Mouse (Mus musculus): Measurements from ENCODE around the gene Usp42. TPM values are rescaled to one million over a fixed set of nuclear protein-coding genes. Genes with fewer than 3 reads are reported as not detected.

The Usp42 gene
- polyA plus RNA-seq, 1 experiment from 2014 or later, result 13.9 TPM

DNA sequence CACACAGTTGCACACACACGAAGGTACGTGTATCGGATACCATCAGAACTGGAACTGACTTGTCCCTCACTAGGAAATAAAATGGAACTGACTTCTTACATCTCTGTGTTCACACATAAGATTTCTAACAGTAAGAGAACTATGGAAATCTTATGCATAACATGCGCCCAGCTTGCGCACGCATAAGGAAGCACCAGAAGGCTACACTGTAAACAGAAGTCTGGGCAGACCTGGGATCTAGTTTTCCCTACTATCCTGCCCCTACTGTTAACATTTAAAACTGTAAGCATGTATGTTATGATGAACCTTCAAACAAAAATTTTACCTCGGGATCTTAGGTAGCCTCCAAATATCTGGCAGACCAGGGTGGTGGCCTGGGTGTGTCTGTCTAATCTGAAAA lies 10.1 kb downstream of the Usp42 start:
- peaks cover 32% of the 10 kb centered on the region for H3K36me3 ChIP-seq (ENCODE audit: control insufficient read depth, insufficient read depth, low read length)
- H3K9ac ChIP-seq (ENCODE audit: low read length), result no peak overlapping the region
- H3K27ac ChIP-seq (ENCODE audit: low read length), result no peak overlapping the region
- H3K4me2 ChIP-seq (ENCODE audit: low read depth, low read length), result no peak overlapping the region
- ATAC-seq (ENCODE audit: insufficient read depth, low FRiP score), result no peak
- H3K4me1 ChIP-seq (ENCODE audit: control insufficient read depth, insufficient read depth, low read length), result no peaks in the 10 kb centered on the region
- no peaks in the 10 kb centered on the region for H3K9me3 ChIP-seq (replicated peaks; ENCODE audit: control insufficient read depth, low read length)
- H3K4me3 ChIP-seq (replicated peaks; ENCODE audit: low read length), result no peak overlapping the region
- H3K27me3 ChIP-seq (ENCODE audit: control insufficient read depth, insufficient read depth, low read length), result no peaks in the 10 kb centered on the region
- WGBS, result 92% methylated on average over 7 of the region's 7 CpGs

GRCm38 (mm10) chr5:143712011-143712800 lies 19.9 kb downstream of the Usp42 start:
- Histone ChIP-seq H3K9ac (ENCODE audit: low read length) (no peak overlapping the region), H3K27me3 (ENCODE audit: control insufficient read depth, insufficient read depth, low read length) (no peaks in the 10 kb centered on the region), H3K4me1 (ENCODE audit: control insufficient read depth, insufficient read depth, low read length) (no peaks in the 10 kb centered on the region), H3K4me2 (ENCODE audit: low read depth, low read length) (no peak overlapping the region), H3K36me3 (ENCODE audit: control insufficient read depth, insufficient read depth, low read length) (peaks cover 22% of the 10 kb centered on the region), H3K27ac (ENCODE audit: low read length) (no peak overlapping the region), H3K4me3 (replicated peaks; ENCODE audit: low read length) (no peak overlapping the region), H3K9me3 (replicated peaks; ENCODE audit: control insufficient read depth, low read length) (no peaks in the 10 kb centered on the region)
- WGBS, result 90% methylated on average over 14 of the region's 14 CpGs
- no peak for ATAC-seq (ENCODE audit: insufficient read depth, low FRiP score)

- Histone ChIP-seq H3K27me3 (ENCODE audit: control insufficient read depth, insufficient read depth, low read length) (no peaks in the 10 kb centered on the region), H3K4me1 (ENCODE audit: control insufficient read depth, insufficient read depth, low read length) (no peaks in the 10 kb centered on the region), H3K4me3 (replicated peaks; ENCODE audit: low read length) (no peak overlapping the region), H3K27ac (ENCODE audit: low read length) (no peak overlapping the region), H3K4me2 (ENCODE audit: low read depth, low read length) (no peak overlapping the region), H3K9me3 (replicated peaks; ENCODE audit: control insufficient read depth, low read length) (no peaks in the 10 kb centered on the region), H3K36me3 (ENCODE audit: control insufficient read depth, insufficient read depth, low read length) (peaks cover 17% of the 10 kb centered on the region), H3K9ac (ENCODE audit: low read length) (no peak overlapping the region)
- no peak; the same call in 1 of the 2 replicates for ATAC-seq (ENCODE audit: insufficient read depth, low FRiP score)
- 11% methylated on average over 7 of the region's 7 CpGs for WGBS
Measured at GRCm38 (mm10) chr5:143711326-143711725, 20.8 kb downstream of the Usp42 start.

DNA sequence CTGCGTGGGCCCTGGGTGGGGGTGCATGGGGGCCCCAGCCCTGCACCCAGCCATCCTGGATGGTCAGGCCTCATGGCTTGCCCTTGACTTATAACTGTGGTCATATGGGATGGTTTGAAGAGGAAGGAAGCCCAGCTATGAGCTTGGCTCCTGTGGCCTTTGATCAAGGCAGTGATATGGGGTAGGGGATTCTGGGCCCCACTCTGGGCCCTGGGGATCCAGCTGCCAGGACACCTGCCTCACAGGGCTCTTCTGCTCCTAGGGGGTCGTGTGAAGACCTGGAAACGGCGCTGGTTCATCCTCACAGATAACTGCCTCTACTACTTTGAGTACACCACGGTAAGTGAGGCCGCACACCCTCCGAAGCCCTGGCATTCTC lies 25.3 kb downstream of the Usp42 start:
- H3K9me3 ChIP-seq (replicated peaks; ENCODE audit: control insufficient read depth, low read length), result no peaks in the 10 kb centered on the region
- no peaks in the 10 kb centered on the region for H3K27me3 ChIP-seq (ENCODE audit: control insufficient read depth, insufficient read depth, low read length)
- no peak overlapping the region for H3K9ac ChIP-seq (ENCODE audit: low read length)
- no peak overlapping the region for H3K27ac ChIP-seq (ENCODE audit: low read length)
- 78% methylated on average over 7 of the region's 7 CpGs for WGBS
- H3K4me3 ChIP-seq (replicated peaks; ENCODE audit: low read length), result no peak overlapping the region
- no peak for ATAC-seq (ENCODE audit: insufficient read depth, low FRiP score)
- no peak overlapping the region for H3K4me2 ChIP-seq (ENCODE audit: low read depth, low read length)
- no peaks in the 10 kb centered on the region for H3K4me1 ChIP-seq (ENCODE audit: control insufficient read depth, insufficient read depth, low read length)
- 0 out of 2 replicates have a peak, but pooled peaks cover 5% of the 10 kb centered on the region for H3K36me3 ChIP-seq (ENCODE audit: control insufficient read depth, insufficient read depth, low read length)

- 0 out of 2 replicates have a peak, but pooled peaks cover 6% of the 10 kb centered on the region for H3K36me3 ChIP-seq (ENCODE audit: control insufficient read depth, insufficient read depth, low read length)
- no peaks in the 10 kb centered on the region for H3K4me1 ChIP-seq (ENCODE audit: control insufficient read depth, insufficient read depth, low read length)
- no peaks in the 10 kb centered on the region for H3K9me3 ChIP-seq (replicated peaks; ENCODE audit: control insufficient read depth, low read length)
- H3K27ac ChIP-seq (ENCODE audit: low read length), result peak overlapping the region; percentile 44; the same call in 1 of the 2 replicates
- H3K27me3 ChIP-seq (ENCODE audit: control insufficient read depth, insufficient read depth, low read length), result no peaks in the 10 kb centered on the region
- peak; percentile 38; the same call in 1 of the 2 replicates for ATAC-seq (ENCODE audit: insufficient read depth, low FRiP score)
- 64% methylated on average over 9 of the region's 9 CpGs for WGBS
- H3K9ac ChIP-seq (ENCODE audit: low read length), result no peak overlapping the region
- no peak overlapping the region for H3K4me3 ChIP-seq (replicated peaks; ENCODE audit: low read length)
- H3K4me2 ChIP-seq (ENCODE audit: low read depth, low read length), result no peak overlapping the region
Measured at GRCm38 (mm10) chr5:143706030-143706821, 25.9 kb downstream of the Usp42 start.

- Histone ChIP-seq H3K4me2 (ENCODE audit: low read depth, low read length) (no peak overlapping the region), H3K4me3 (replicated peaks; ENCODE audit: low read length) (no peak overlapping the region), H3K27me3 (ENCODE audit: control insufficient read depth, insufficient read depth, low read length) (no peaks in the 10 kb centered on the region), H3K4me1 (ENCODE audit: control insufficient read depth, insufficient read depth, low read length) (no peaks in the 10 kb centered on the region), H3K9ac (ENCODE audit: low read length) (no peak overlapping the region), H3K36me3 (ENCODE audit: control insufficient read depth, insufficient read depth, low read length) (0 out of 2 replicates have a peak, but pooled peaks cover 11% of the 10 kb centered on the region), H3K27ac (ENCODE audit: low read length) (peak overlapping the region; percentile 44; the same call in 1 of the 2 replicates), H3K9me3 (replicated peaks; ENCODE audit: control insufficient read depth, low read length) (no peaks in the 10 kb centered on the region)
- WGBS, result 60% methylated on average over 1 of the region's 1 CpGs
- no peak for ATAC-seq (ENCODE audit: insufficient read depth, low FRiP score)
Measured at GRCm38 (mm10) chr5:143705659-143705982, 26.5 kb downstream of the Usp42 start.

GRCm38 (mm10) chr5:143704875-143705658 lies 27.0 kb downstream of the Usp42 start:
- H3K4me2 ChIP-seq (ENCODE audit: low read depth, low read length), result no peak overlapping the region
- no peaks in the 10 kb centered on the region for H3K9me3 ChIP-seq (replicated peaks; ENCODE audit: control insufficient read depth, low read length)
- H3K9ac ChIP-seq (ENCODE audit: low read length), result no peak overlapping the region
- ATAC-seq (ENCODE audit: insufficient read depth, low FRiP score), result no peak
- H3K4me1 ChIP-seq (ENCODE audit: control insufficient read depth, insufficient read depth, low read length), result no peaks in the 10 kb centered on the region
- no peak overlapping the region for H3K4me3 ChIP-seq (replicated peaks; ENCODE audit: low read length)
- no peaks in the 10 kb centered on the region for H3K27me3 ChIP-seq (ENCODE audit: control insufficient read depth, insufficient read depth, low read length)
- peak overlapping the region; percentile 44; the same call in 1 of the 2 replicates for H3K27ac ChIP-seq (ENCODE audit: low read length)
- WGBS, result 81% methylated on average over 13 of the region's 13 CpGs
- H3K36me3 ChIP-seq (ENCODE audit: control insufficient read depth, insufficient read depth, low read length), result 0 out of 2 replicates have a peak, but pooled peaks cover 11% of the 10 kb centered on the region

DNA sequence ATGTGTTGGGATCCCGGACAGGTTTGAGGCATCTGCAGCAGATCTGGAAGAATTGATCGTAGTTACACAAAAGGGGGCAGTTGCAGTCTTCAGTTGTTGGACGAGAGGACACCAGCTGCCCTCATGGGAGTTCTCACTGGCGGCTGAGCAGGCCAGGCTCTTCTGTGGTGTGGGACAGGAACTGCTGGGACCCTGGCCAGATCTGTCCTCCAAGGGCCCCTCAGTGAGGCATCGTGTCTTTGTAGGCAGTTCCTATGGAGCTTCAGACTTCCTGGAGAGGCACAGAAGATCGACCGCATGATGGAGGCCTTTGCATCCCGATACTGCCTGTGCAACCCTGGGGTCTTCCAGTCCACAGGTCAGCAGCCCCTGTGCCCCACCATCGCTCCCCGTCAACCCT lies 31.0 kb downstream of the Usp42 start:
- H3K4me1 ChIP-seq (ENCODE audit: control insufficient read depth, insufficient read depth, low read length), result no peaks in the 10 kb centered on the region

More for the DNA sequence above, 31.0 kb downstream of the Usp42 start:
- H3K9me3 ChIP-seq (replicated peaks; ENCODE audit: control insufficient read depth, low read length), result no peaks in the 10 kb centered on the region
- H3K27me3 ChIP-seq (ENCODE audit: control insufficient read depth, insufficient read depth, low read length), result no peaks in the 10 kb centered on the region
- WGBS, result 89% methylated on average over 10 of the region's 10 CpGs
- H3K4me2 ChIP-seq (ENCODE audit: low read depth, low read length), result no peak overlapping the region
- no peak overlapping the region for H3K27ac ChIP-seq (ENCODE audit: low read length)
- no peak overlapping the region for H3K4me3 ChIP-seq (replicated peaks; ENCODE audit: low read length)
- H3K9ac ChIP-seq (ENCODE audit: low read length), result no peak overlapping the region
- 0 out of 2 replicates have a peak, but pooled peaks cover 6% of the 10 kb centered on the region for H3K36me3 ChIP-seq (ENCODE audit: control insufficient read depth, insufficient read depth, low read length)
- no peak for ATAC-seq (ENCODE audit: insufficient read depth, low FRiP score)
